Mouse (Mus musculus) urinary bladder, adult 18-20 months (tissue): Measurements from ENCODE around the gene Cep290.
A peak's percentile ranks its signal among the peaks of the same experiment; 100 is the strongest.
"Not testable (repeated sequence)": the region's sequence is repeated elsewhere in the genome, so short reads cannot be mapped to it uniquely, and the experiment has no call there.

Experiments used
- DNase-seq, 2 experiments: peaks; one replicate each; pipeline ENCODE4 v3.0.0; 2022; ENCODE audit warnings: low spot score in 2 of 2, mixed read lengths in 2 of 2

Gene Cep290

GRCm38 (mm10) chr10:100487097-100487978 lies at the start of gene Cep290, which contains the start of gene Tmtc3:
Gene Cep290, plus strand, starts transcription at chr10:100487558.
Gene Tmtc3, minus strand, starts transcription at chr10:100487350.
- peak; percentile 80 to 95 for DNase-seq

- no peak for DNase-seq
Measured at GRCm38 (mm10) chr10:100449394-100449793, 38.0 kb upstream of the Cep290 start.

GRCm38 (mm10) chr10:100460515-100460914 lies 26.8 kb upstream of the Cep290 start:
- no peak for DNase-seq

GRCm38 (mm10) chr10:100475040-100475439 lies 12.3 kb upstream of the Cep290 start:
- DNase-seq, result no peak

- no peak for DNase-seq
Measured at GRCm38 (mm10) chr10:100479538-100479937, 7.8 kb upstream of the Cep290 start.

- DNase-seq, result no peak
Measured at GRCm38 (mm10) chr10:100486701-100487096, 659 bp upstream of the Cep290 start.

GRCm38 (mm10) chr10:100491916-100492315 lies 4.6 kb downstream of the Cep290 start:
- DNase-seq, result no peak

GRCm38 (mm10) chr10:100498309-100498708 lies 11.0 kb downstream of the Cep290 start:
- DNase-seq, result no peak

GRCm38 (mm10) chr10:100508170-100508569 lies 20.8 kb downstream of the Cep290 start:
- no peak for DNase-seq

GRCm38 (mm10) chr10:100521617-100522016 lies 34.3 kb downstream of the Cep290 start:
- DNase-seq, result no peak

- no peak for DNase-seq
Measured at GRCm38 (mm10) chr10:100522330-100522729, 35.0 kb downstream of the Cep290 start.

- DNase-seq, result no peak
Measured at GRCm38 (mm10) chr10:100524499-100525390, 37.4 kb downstream of the Cep290 start.

GRCm38 (mm10) chr10:100556566-100557175 lies 69.3 kb downstream of the Cep290 start:
- DNase-seq, result no peak

- DNase-seq, result not testable (repeated sequence)
Measured at GRCm38 (mm10) chr10:100560194-100560883, 73.0 kb downstream of the Cep290 start.

GRCm38 (mm10) chr10:100564112-100564511 lies 76.8 kb downstream of the Cep290 start:
- no peak for DNase-seq

GRCm38 (mm10) chr10:100571707-100572106 lies 84.3 kb downstream of the Cep290 start:
- DNase-seq, result no peak

- DNase-seq, result no peak
Measured at GRCm38 (mm10) chr10:100574505-100575149, 87.3 kb downstream of the Cep290 start.

- DNase-seq, result no peak
Measured at GRCm38 (mm10) chr10:100575294-100575693, 87.9 kb downstream of the Cep290 start.

GRCm38 (mm10) chr10:100584178-100584577 lies 96.8 kb downstream of the Cep290 start:
- DNase-seq, result no peak

GRCm38 (mm10) chr10:100588524-100588923 lies 101.2 kb downstream of the Cep290 start:
- DNase-seq, result no peak

- peak; percentile 83 for DNase-seq
Measured at GRCm38 (mm10) chr10:100588932-100589388, 101.6 kb downstream of the Cep290 start.
